Mouse (Mus musculus): ENCODE measurements around the gene Acvr1.

DNA sequence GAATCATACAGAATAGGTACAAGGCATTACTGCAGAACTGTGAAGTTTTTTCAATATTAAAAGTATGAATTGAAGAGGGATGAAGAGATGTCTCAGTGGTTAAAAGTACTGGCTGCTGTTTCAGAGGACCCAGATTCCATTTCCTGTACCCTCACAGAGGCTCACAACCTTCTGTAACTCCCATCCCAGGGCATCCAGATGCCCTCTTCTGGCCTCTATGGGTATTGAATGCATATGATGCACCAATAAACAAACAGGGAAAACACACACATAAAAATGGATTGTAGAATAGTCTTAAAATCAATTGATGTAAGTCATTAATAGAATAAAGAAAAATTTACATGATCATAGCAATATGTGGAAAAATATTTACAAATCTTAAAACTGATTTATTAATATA is 151.9 kb downstream of the Acvr1 start:
- TF ChIP-seq CTCF (IDR thresholded peaks at IDR 0.05; ENCODE audit: low read depth, low read length) (no peak), GATA1 (IDR thresholded peaks at IDR 0.05; ENCODE audit: borderline replicate concordance, low read length) (no peak), TAL1 (conservative IDR thresholded peaks at IDR 0.05; ENCODE audit: low read depth, low read length) (no peak)

Measured in G1E (cell line).